Mouse (Mus musculus): ENCODE data around the gene Cgref1. TPM values are rescaled to one million over a fixed set of nuclear protein-coding genes. Genes with fewer than 3 reads are reported as not detected.

Gene Cgref1
- polyA plus RNA-seq (2015; fragmentation: Nextera tagmentation; extraction: Ambion mirVana): 33.7 and 38.1 TPM in 2 replicates

DNA sequence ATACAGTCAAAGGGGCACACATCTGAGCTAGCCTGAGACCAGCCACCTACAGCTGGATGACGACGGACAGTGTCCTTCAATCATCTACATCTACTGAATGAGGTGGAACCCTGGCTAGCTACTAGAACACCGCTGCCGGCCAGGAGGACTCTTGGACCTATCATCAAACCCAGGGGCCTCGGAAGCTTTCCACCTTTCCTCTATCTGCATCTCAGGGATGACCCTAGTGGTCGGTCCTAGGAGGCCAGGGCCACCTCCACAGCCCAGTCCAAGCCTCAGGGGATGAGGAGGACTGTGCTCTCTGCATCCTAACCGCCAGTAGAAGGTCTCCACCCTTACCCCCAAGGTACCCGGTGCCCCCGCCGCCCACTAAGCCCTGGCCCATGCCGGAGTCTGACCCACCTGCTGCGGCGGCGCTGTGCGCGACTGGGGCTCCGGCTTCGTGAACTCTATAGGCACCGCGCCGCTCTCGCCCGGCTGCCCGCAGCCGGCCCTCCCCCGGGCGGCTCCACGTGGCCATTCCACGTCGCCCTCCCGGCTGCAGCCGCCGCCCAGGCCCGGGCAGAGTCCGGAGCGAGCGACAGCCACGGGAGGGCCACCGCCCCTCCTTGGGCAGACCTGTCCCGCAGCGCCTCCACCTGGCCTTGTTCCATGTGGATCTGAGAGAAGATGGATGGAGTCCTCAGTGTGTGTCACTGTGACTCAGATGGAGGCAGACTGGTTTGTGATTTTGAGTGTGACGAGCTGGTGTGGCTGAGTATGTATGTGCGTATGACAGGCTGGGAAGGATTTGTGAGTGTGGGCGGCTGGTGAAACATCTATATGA lies at the start of gene Cgref1:
Gene Cgref1, minus strand, starts transcription at position 636 of the 826 bp plus-strand sequence.
- Histone ChIP-seq H3K27ac (replicated peaks) (0 out of 2 replicates have a peak within 1 kb of the TSS, but pooled peaks have one; percentile 9), H3K4me2 (peak within 1 kb of the TSS; percentile 81), H3K9ac (peak within 1 kb of the TSS; percentile 75), H3K36me3 (no peaks in the 10 kb centered on the region), H3K4me3 (peak within 1 kb of the TSS; percentile 55), H3K9me3 (no peaks in the 10 kb centered on the region), H3K4me1 (replicated peaks) (peaks cover 17% of the 10 kb centered on the region), H3K27me3 (0 out of 2 replicates have a peak, but pooled peaks cover 5% of the 10 kb centered on the region)
- peak; percentile 44 for ATAC-seq (ENCODE audit: low read depth)
- 4% methylated on average over 44 of the region's 44 CpGs for WGBS

- no peak for ATAC-seq (ENCODE audit: low read depth)
- Histone ChIP-seq H3K27me3 (no peaks in the 10 kb centered on the region), H3K9me3 (no peaks in the 10 kb centered on the region), H3K4me3 (no peak overlapping the region), H3K9ac (no peak overlapping the region), H3K27ac (replicated peaks) (no peak overlapping the region), H3K4me1 (replicated peaks) (no peaks in the 10 kb centered on the region), H3K4me2 (no peak overlapping the region), H3K36me3 (no peaks in the 10 kb centered on the region)
- WGBS: 66% methylated on average over 3 of the region's 3 CpGs
Measured at GRCm38 (mm10) chr5:30994074-30994473, 48.7 kb upstream of the Cgref1 start.

DNA sequence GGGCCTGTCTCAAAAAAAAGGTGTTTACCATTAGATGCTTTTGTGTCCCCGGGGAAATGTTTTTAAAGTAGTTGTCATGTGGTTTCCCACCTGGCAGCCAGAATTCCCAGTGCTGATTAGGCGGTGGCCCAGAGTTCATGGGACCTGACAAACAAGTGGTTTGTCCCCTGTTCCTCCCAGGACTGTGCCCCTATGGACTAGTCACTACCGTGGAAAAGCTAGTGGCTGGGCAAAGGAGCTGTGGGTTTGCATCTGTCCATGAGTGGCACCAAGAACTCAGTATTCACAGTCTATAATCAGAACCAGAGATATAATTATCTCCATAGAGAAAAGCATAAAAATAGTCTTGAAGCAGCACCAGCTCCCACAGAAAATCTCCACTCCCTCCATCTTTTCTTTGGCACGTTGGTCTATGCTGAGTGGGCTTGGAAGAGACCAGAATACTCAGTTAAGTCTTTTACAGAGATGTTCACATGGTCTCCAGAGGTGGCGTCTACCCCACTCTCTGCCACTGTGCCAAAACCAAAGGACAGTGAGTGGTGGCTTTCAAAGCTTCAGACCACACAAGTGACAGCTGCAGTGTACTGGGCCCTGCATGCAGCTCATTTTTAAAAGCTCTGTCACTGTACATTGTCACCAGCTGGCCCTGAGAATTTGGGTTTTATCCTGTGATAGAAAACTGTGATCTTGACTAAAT lies 47.7 kb upstream of the Cgref1 start:
- ATAC-seq (ENCODE audit: low read depth): no peak
- H3K9ac ChIP-seq: no peak overlapping the region

GRCm38 (mm10) chr5:30982357-30982756 lies 37.0 kb upstream of the Cgref1 start:
- Histone ChIP-seq H3K9me3 (no peaks in the 10 kb centered on the region), H3K36me3 (no peaks in the 10 kb centered on the region), H3K4me3 (no peak overlapping the region), H3K4me2 (no peak overlapping the region), H3K9ac (no peak overlapping the region), H3K27ac (replicated peaks) (no peak overlapping the region), H3K4me1 (replicated peaks) (no peaks in the 10 kb centered on the region), H3K27me3 (no peaks in the 10 kb centered on the region)
- ATAC-seq (ENCODE audit: low read depth): no peak
- 20% methylated on average over 2 of the region's 2 CpGs for WGBS

More for the DNA sequence above, 47.7 kb upstream of the Cgref1 start:
- H3K4me3 ChIP-seq: no peak overlapping the region
- 77% methylated on average over 5 of the region's 5 CpGs for WGBS
- no peaks in the 10 kb centered on the region for H3K36me3 ChIP-seq
- no peak overlapping the region for H3K4me2 ChIP-seq
- H3K27ac ChIP-seq (replicated peaks): no peak overlapping the region
- no peaks in the 10 kb centered on the region for H3K27me3 ChIP-seq
- H3K4me1 ChIP-seq (replicated peaks): no peaks in the 10 kb centered on the region
- H3K9me3 ChIP-seq: no peaks in the 10 kb centered on the region

GRCm38 (mm10) chr5:30974870-30975656 lies 29.7 kb upstream of the Cgref1 start:
- peak; percentile 65 for ATAC-seq (ENCODE audit: low read depth)
- H3K4me3 ChIP-seq: no peak overlapping the region
- H3K4me2 ChIP-seq: no peak overlapping the region
- no peaks in the 10 kb centered on the region for H3K27me3 ChIP-seq
- H3K9ac ChIP-seq: no peak overlapping the region
- no peaks in the 10 kb centered on the region for H3K36me3 ChIP-seq
- H3K4me1 ChIP-seq (replicated peaks): peaks cover 6% of the 10 kb centered on the region; the same call in 1 of the 2 replicates
- WGBS: 42% methylated on average over 9 of the region's 9 CpGs
- 0 out of 2 replicates have a peak overlapping the region, but pooled peaks have one; percentile 5 for H3K27ac ChIP-seq (replicated peaks)
- H3K9me3 ChIP-seq: no peaks in the 10 kb centered on the region

GRCm38 (mm10) chr5:30969440-30969839 lies 24.0 kb upstream of the Cgref1 start:
- no peak overlapping the region for H3K9ac ChIP-seq
- H3K36me3 ChIP-seq: no peaks in the 10 kb centered on the region
- ATAC-seq (ENCODE audit: low read depth): no peak
- no peak overlapping the region for H3K27ac ChIP-seq (replicated peaks)
- H3K4me2 ChIP-seq: no peak overlapping the region
- H3K9me3 ChIP-seq: no peaks in the 10 kb centered on the region
- H3K27me3 ChIP-seq: peaks cover 4% of the 10 kb centered on the region; the same call in 1 of the 2 replicates
- no peak overlapping the region for H3K4me3 ChIP-seq
- H3K4me1 ChIP-seq (replicated peaks): no peaks in the 10 kb centered on the region; the same call in 1 of the 2 replicates
- 73% methylated on average over 2 of the region's 2 CpGs for WGBS

DNA sequence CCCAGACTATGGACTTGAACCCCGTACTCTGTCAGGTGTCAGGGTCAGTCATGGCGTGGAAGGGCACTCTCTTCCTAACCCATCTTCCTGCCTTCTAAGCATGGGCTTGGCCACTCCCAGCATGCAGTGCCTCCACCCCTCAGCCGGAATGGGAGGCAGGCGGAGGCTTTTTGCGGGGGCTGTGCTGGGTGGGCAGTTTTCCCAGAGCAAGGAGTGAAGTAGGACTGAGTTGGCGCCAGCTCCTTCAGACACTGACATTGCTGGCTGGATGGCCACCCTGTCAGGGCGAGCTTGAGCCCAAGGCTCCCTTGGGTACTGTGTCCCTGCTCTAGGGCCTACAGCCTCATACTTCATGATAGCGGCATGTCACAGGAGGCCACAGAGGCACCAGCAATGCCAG lies 23.0 kb upstream of the Cgref1 start, which contains the start of gene Tcf23:
Gene Tcf23, plus strand, starts transcription at position 247 of the 400 bp plus-strand sequence.
- WGBS: 74% methylated on average over 8 of the region's 8 CpGs
- Histone ChIP-seq H3K4me3 (no peak within 1 kb of the TSS), H3K36me3 (no peaks in the 10 kb centered on the region), H3K4me1 (replicated peaks) (no peaks in the 10 kb centered on the region), H3K9ac (no peak within 1 kb of the TSS), H3K27ac (replicated peaks) (no peak within 1 kb of the TSS), H3K4me2 (no peak within 1 kb of the TSS), H3K27me3 (peaks cover 4% of the 10 kb centered on the region; the same call in 1 of the 2 replicates), H3K9me3 (no peaks in the 10 kb centered on the region)
- no peak for ATAC-seq (ENCODE audit: low read depth)

DNA sequence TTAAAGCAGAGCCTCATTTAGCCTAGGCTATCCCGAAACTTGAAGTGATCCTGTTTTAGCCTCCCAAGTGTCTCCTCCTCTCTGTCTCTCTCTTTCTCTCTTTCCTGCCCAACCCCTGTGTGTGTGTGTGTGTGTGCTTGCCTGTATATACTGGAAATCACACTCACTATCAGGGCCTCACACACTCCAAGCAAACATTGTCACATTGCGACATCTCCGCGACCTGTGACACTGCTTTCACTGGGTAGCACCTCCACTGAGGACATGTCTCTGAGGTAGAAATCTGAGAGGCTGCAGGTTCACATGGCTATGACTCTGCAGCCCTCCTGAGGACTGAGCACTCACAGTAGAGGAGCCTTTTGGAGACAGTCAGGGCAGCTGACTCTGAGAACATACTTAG lies 20.8 kb upstream of the Cgref1 start:
- Histone ChIP-seq H3K4me2 (no peak overlapping the region), H3K9ac (no peak overlapping the region), H3K36me3 (no peaks in the 10 kb centered on the region), H3K4me3 (no peak overlapping the region), H3K4me1 (replicated peaks) (no peaks in the 10 kb centered on the region), H3K27ac (replicated peaks) (no peak overlapping the region), H3K9me3 (no peaks in the 10 kb centered on the region), H3K27me3 (peaks cover 8% of the 10 kb centered on the region; the same call in 1 of the 2 replicates)
- WGBS: 94% methylated on average over 4 of the region's 4 CpGs
- ATAC-seq (ENCODE audit: low read depth): no peak

- Histone ChIP-seq H3K36me3 (no peaks in the 10 kb centered on the region), H3K27me3 (peaks cover 8% of the 10 kb centered on the region; the same call in 1 of the 2 replicates), H3K9me3 (no peaks in the 10 kb centered on the region), H3K27ac (replicated peaks) (no peak overlapping the region), H3K4me3 (no peak overlapping the region), H3K9ac (no peak overlapping the region), H3K4me1 (replicated peaks) (peaks cover 9% of the 10 kb centered on the region), H3K4me2 (no peak overlapping the region)
- no peak for ATAC-seq (ENCODE audit: low read depth)
- WGBS: 62% methylated on average over 3 of the region's 3 CpGs
Measured at GRCm38 (mm10) chr5:30963916-30964315, 18.5 kb upstream of the Cgref1 start.

DNA sequence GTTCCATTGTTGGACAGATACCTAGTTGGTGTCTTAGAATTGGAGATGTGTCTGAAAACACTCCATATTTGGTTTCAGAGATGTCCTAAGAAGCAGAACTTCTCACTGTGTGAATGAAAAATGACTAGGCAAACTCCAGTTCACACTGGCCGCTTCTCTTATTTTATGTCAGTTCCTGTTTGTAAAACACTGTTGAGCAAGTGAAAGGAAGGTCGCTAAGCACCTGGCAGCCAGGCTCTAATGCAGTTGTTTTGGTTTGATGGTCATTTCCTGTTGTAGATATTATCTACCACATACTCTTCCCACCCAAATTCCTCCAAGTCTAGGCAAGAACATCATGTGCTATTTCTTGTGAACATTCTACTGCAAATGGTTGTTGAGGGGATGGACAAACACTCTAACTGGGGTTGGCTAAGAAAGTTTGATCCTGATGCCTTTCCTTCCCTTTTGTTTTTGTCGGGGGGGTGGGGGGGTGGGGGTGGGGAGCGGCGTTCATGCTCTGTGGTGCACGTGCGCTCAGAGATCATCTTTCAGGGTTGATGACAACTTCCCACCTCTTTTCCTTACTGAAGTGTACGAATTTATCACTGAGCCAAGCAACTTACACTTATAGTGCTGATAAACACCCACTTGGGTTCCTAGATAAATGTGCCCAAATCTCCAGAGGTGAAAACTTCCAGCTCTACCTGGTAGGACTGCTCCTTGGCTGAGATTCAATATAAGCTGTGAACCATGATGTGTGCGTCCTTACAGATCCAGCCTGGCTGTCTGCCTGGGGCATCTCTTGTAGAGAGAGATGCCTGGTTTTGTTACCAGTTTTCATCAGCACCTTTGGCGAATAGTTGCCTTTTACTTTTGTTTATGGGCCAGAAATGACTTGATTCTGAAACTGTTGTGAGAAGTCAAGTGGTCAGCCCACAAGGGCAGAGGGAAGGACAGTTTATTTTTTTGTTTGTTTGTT lies 16.4 kb upstream of the Cgref1 start:
- peaks cover 8% of the 10 kb centered on the region; the same call in 1 of the 2 replicates for H3K27me3 ChIP-seq
- 83% methylated on average over 10 of the region's 10 CpGs for WGBS
- no peak for ATAC-seq (ENCODE audit: low read depth)
- no peak overlapping the region for H3K4me2 ChIP-seq
- H3K36me3 ChIP-seq: peaks cover 16% of the 10 kb centered on the region
- H3K9ac ChIP-seq: no peak overlapping the region
- H3K4me1 ChIP-seq (replicated peaks): peaks cover 26% of the 10 kb centered on the region
- no peaks in the 10 kb centered on the region for H3K9me3 ChIP-seq
- no peak overlapping the region for H3K4me3 ChIP-seq
- H3K27ac ChIP-seq (replicated peaks): no peak overlapping the region

GRCm38 (mm10) chr5:30960814-30961213 lies 15.4 kb upstream of the Cgref1 start:
- H3K36me3 ChIP-seq: peaks cover 20% of the 10 kb centered on the region
- WGBS: 85% methylated on average over 2 of the region's 2 CpGs
- peaks cover 26% of the 10 kb centered on the region for H3K4me1 ChIP-seq (replicated peaks)
- H3K4me3 ChIP-seq: peak overlapping the region; percentile 78
- ATAC-seq (ENCODE audit: low read depth): no peak
- H3K27ac ChIP-seq (replicated peaks): peak overlapping the region; percentile 70; the same call in 1 of the 2 replicates
- peak overlapping the region; percentile 89 for H3K4me2 ChIP-seq
- peaks cover 4% of the 10 kb centered on the region; the same call in 1 of the 2 replicates for H3K27me3 ChIP-seq
- no peaks in the 10 kb centered on the region for H3K9me3 ChIP-seq
- H3K9ac ChIP-seq: peak overlapping the region; percentile 61; the same call in 1 of the 2 replicates
